Mouse (Mus musculus) spleen, postnatal 10 days (tissue): ENCODE results near the gene Ddx4.

ENCODE experiments used
- DNase-seq, 2 experiments: peaks; one replicate each; pipeline ENCODE4 v3.0.0; 2021 to 2022; ENCODE audit warnings: low spot score in 2 of 2

Gene Ddx4

GRCm38 (mm10) chr13:112556501-112556900 is 95.8 kb downstream of the Ddx4 start:
- no peak for DNase-seq

- DNase-seq: no peak
Observed at GRCm38 (mm10) chr13:112553304-112553703, 99.0 kb downstream of the Ddx4 start.

- DNase-seq: no peak
Observed at GRCm38 (mm10) chr13:112551641-112552548, 100.4 kb downstream of the Ddx4 start.
